Mouse (Mus musculus) thymus, adult 2 months (tissue): ENCODE data around the gene Nfat5. TPM values are rescaled to one million over a fixed set of nuclear protein-coding genes. Genes with fewer than 3 reads are reported as not detected.

Experiments
- DNase-seq: peaks from one replicate; pipeline ENCODE4 v3.0.0; 2021
- H3K27ac ChIP-seq: fragments of 200-500 bp; 2 replicates; pipeline ENCODE4 v1.5.1; 2012; ENCODE audit warnings: low read length, control low read depth; ENCODE audit not compliant: control insufficient read depth, insufficient read depth
- H3K27me3 ChIP-seq: fragments of 200-500 bp; 2 replicates; pipeline ENCODE4 v1.6.1; 2012; ENCODE audit warnings: mild to moderate bottlenecking, low read length, moderate library complexity, mixed read lengths; ENCODE audit not compliant: control insufficient read depth, insufficient read depth
- H3K36me3 ChIP-seq: fragments of 200-500 bp; 2 replicates; pipeline ENCODE4 v1.6.1; 2012; ENCODE audit warnings: mild to moderate bottlenecking, low read length, moderate library complexity; ENCODE audit not compliant: control insufficient read depth, insufficient read depth
- H3K4me1 ChIP-seq: fragments of 200-500 bp; replicated peaks from 2 replicates; pipeline ENCODE4 v1.6.1; 2012; ENCODE audit warnings: low read length; ENCODE audit not compliant: control insufficient read depth, insufficient read depth
- H3K4me3 ChIP-seq: fragments of 200-500 bp; 2 replicates; pipeline ENCODE4 v1.5.1; 2012; ENCODE audit warnings: mild to moderate bottlenecking, low read length, control low read depth, moderate library complexity; ENCODE audit not compliant: control insufficient read depth, insufficient read depth
- CTCF ChIP-seq: fragments of 200-500 bp; IDR thresholded peaks from 2 replicates; pipeline ENCODE4 v1.5.1; 2012; ENCODE audit warnings: mild to moderate bottlenecking, control low read depth, low read length, moderate library complexity, borderline replicate concordance; ENCODE audit not compliant: control insufficient read depth, poor library complexity, insufficient read depth; ENCODE audit errors: extremely low read depth
- POLR2A ChIP-seq: fragments of 200-500 bp; IDR thresholded peaks from 2 replicates; pipeline ENCODE4 v1.6.1; 2012; ENCODE audit warnings: mild to moderate bottlenecking, low read length, control low read depth, moderate library complexity; ENCODE audit not compliant: control insufficient read depth, poor library complexity, insufficient read depth; ENCODE audit errors: extremely low read depth
- WGBS: fragments of 180-500 bp; shearing (Covaris S2); methylation state at CpG from one replicate; pipeline ENCODE4 v1.1.7; 2018; 5-methylcytosine and 5-hydroxymethylcytosine counted together
- polyA plus RNA-seq: library from polyadenylated mRNA; depleted of rRNA; stranded (reverse); fragments of >200 nt; gene quantifications from 2 replicates; pipeline ENCODE4 v1.2.3, GENCODE M21; 2012

Nfat5 gene
- polyA plus RNA-seq, 1 experiment, result 40.3 TPM

- Histone ChIP-seq H3K27ac (no peak overlapping the region), H3K4me3 (no peak overlapping the region), H3K36me3 (no peaks in the 10 kb centered on the region), H3K4me1 (0 out of 2 replicates have a peak, but pooled peaks cover 2% of the 10 kb centered on the region), H3K27me3 (no peaks in the 10 kb centered on the region)
- DNase-seq, result no peak
- TF ChIP-seq CTCF (no peak), POLR2A (no peak)
- WGBS, result 89% methylated on average over 8 of the region's 8 CpGs
Observed at GRCm38 (mm10) chr8:107389557-107389956, 96.3 kb downstream of the Nfat5 start.

DNA sequence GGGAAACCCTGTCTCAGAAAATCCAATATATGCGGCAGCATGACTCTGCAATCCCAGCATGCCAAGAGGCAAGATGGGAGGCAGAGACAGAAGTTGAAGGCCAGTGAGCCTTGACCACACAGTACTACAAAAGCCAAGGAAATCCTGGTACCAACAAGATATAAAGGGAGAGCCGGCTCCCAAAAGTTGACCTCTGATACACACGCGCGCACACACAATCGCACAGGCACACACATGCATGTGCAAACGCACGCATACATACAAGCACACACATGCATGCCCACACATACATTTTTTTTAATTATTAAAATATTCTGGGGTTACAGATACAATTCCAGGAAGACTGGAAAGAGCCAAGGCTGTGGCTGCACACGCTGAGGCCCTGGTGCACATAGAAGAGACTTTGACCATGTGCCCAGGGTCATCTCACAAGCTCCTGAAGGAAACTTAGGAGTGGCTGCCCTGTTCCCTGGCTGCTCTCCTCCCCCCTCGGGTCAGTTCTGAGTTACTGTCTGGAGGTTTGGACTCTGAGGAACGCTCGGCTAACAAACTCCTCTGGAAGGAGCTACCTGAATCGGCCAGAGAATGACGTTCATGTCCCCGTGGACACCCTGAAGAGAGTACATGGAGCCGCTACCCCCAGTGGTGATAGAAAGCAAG, 97.3 kb downstream of the Nfat5 start:
- H3K27me3 ChIP-seq, result no peaks in the 10 kb centered on the region
- TF ChIP-seq POLR2A (no peak), CTCF (no peak)
- no peak overlapping the region for H3K4me3 ChIP-seq
- no peak for DNase-seq
- no peaks in the 10 kb centered on the region for H3K36me3 ChIP-seq
- H3K27ac ChIP-seq, result no peak overlapping the region
- WGBS, result 96% methylated on average over 16 of the region's 16 CpGs
- H3K4me1 ChIP-seq, result 0 out of 2 replicates have a peak, but pooled peaks cover 2% of the 10 kb centered on the region

GRCm38 (mm10) chr8:107391136-107391516, 97.9 kb downstream of the Nfat5 start:
- TF ChIP-seq POLR2A (no peak), CTCF (no peak)
- Histone ChIP-seq H3K27ac (no peak overlapping the region), H3K27me3 (no peaks in the 10 kb centered on the region), H3K4me3 (no peak overlapping the region), H3K36me3 (no peaks in the 10 kb centered on the region), H3K4me1 (0 out of 2 replicates have a peak, but pooled peaks cover 2% of the 10 kb centered on the region)
- DNase-seq, result no peak
- 61% methylated on average over 4 of the region's 4 CpGs for WGBS

DNA sequence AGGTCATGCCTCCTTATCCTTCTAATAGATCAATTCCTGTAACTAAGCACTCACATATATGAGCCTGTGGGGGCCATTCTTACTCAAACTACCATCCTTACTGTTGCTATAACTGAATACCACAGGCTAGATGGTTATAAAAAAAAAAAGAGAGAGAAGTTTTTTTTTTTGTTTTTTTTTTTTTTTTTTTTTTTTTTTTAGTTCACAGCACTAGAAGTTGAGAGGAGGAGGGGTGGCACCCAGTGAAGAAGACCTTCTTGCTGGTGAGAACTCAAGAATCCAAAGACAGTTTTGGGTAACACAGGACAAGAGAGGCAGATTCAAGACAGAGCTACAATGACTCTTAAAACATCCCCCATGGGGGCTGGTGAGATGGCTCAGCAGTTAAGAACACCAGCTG, 102.1 kb downstream of the Nfat5 start:
- Histone ChIP-seq H3K4me3 (no peak overlapping the region), H3K4me1 (0 out of 2 replicates have a peak, but pooled peaks cover 2% of the 10 kb centered on the region), H3K27ac (no peak overlapping the region), H3K27me3 (no peaks in the 10 kb centered on the region), H3K36me3 (no peaks in the 10 kb centered on the region)
- TF ChIP-seq POLR2A (no peak), CTCF (no peak)
- DNase-seq, result no peak

DNA sequence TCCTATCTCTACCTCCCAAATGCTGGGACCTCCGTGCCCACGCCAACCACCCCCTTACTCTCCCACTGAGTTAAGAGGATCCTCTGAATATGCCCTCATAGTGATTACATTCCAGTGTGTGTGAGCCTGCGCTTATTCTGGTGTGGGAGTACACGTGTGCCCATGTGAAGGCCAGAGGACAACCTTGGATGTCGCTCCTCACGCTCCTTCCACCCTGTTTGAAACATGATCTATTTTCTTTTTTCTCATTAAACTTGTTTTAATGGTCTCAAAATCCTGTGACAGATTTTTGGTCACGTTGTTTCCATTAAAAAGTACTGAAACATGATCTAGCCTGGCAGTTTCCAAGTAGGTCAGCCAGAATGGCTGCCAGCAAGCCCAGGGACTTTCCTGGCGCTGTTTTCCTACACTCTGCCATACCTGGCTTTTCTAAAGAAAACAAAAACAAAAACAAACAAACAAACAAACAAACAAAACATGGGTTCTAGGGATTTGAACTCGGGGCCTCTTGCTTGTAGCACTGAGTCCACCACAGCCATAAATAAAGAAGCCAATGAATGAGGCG, 102.9 kb downstream of the Nfat5 start:
- 92% methylated on average over 10 of the region's 10 CpGs for WGBS
- no peak overlapping the region for H3K27ac ChIP-seq
- DNase-seq, result no peak
- H3K27me3 ChIP-seq, result no peaks in the 10 kb centered on the region
- H3K4me1 ChIP-seq, result 0 out of 2 replicates have a peak, but pooled peaks cover 2% of the 10 kb centered on the region
- H3K4me3 ChIP-seq, result no peak overlapping the region
- TF ChIP-seq POLR2A, result no peak
- TF ChIP-seq CTCF, result no peak
- H3K36me3 ChIP-seq, result no peaks in the 10 kb centered on the region

DNA sequence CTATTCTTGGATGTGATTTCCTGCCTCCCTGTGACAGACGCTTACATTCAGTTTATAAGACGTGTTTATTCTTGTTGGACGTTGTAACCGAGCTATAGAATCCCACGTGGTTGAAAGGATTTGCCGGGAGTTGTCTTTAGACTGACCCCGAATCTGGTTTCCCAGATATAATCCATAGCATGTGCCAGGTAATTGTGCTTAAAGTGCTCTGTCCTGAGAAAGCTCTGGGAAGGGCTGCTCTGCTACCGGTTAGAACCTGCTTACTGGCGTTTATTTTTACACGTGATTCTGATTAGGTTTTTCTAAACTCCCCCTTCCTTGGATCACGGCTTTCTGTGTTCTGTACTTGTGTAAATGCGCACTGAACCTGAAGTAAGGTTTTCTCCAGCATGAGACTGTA, 104.4 kb downstream of the Nfat5 start:
- 89% methylated on average over 12 of the region's 12 CpGs for WGBS
- H3K27me3 ChIP-seq, result no peaks in the 10 kb centered on the region
- peaks cover under 1% of the 10 kb centered on the region for H3K4me1 ChIP-seq
- TF ChIP-seq POLR2A, result no peak
- TF ChIP-seq CTCF, result no peak
- H3K27ac ChIP-seq, result no peak overlapping the region
- H3K4me3 ChIP-seq, result no peak overlapping the region
- DNase-seq, result no peak
- no peaks in the 10 kb centered on the region for H3K36me3 ChIP-seq
